Mouse (Mus musculus) liver, adult 2 months (tissue): ENCODE measurements around the gene Serpinb5.

ENCODE experiments used
- CTCF ChIP-seq: fragments of 200-500 bp; IDR thresholded peaks from 2 replicates; pipeline ENCODE4 v1.5.1; 2011; ENCODE audit warnings: low read depth, low read length, control low read depth
- POLR2A ChIP-seq: fragments of 200-500 bp; IDR thresholded peaks from 2 replicates; pipeline ENCODE4 v1.6.1; 2011; ENCODE audit warnings: low read length, control low read depth; ENCODE audit not compliant: insufficient read depth; ENCODE audit errors: extremely low read depth

- no peak for TF ChIP-seq CTCF
- no peak for TF ChIP-seq POLR2A
These were observed 9.0 kb downstream of the Serpinb5 start for GRCm38 (mm10) chr1:106869986-106870385.
